Mouse (Mus musculus) left cerebral cortex, postnatal 4 days (tissue): ENCODE data around the gene Olfr1406. TPM values are rescaled to one million over a fixed set of nuclear protein-coding genes. Genes with fewer than 3 reads are reported as not detected.
"Not testable (repeated sequence)": the region's sequence is repeated elsewhere in the genome, so short reads cannot be mapped to it uniquely, and the experiment has no call there.

Experiments
- DNase-seq: peaks from one replicate; pipeline ENCODE4 v3.0.0-alpha.2; 2022
- intact Hi-C: fragments of 180-260 bp; cut with DNase I; formaldehyde crosslinking; loops from one replicate; pipeline ENCODE4 v1.15.1; 2025
- total RNA-seq, 2 experiments: library from RNA; stranded (reverse); gene quantifications; 2 replicates each; pipeline ENCODE4 v1.2.3; 2021

The Olfr1406 gene
- total RNA-seq: not detected

- no peak for DNase-seq
- intact Hi-C loops: no loop called here
Observed at GRCm38 (mm10) chr1:173190540-173190939, at the start of gene Olfr1406. TSS of gene Olfr1406 (minus strand) at chr1:173190640.

- DNase-seq, intact Hi-C loops: not testable (repeated sequence)
Observed at GRCm38 (mm10) chr1:173237004-173237403, 46.6 kb upstream of the Olfr1406 start.

GRCm38 (mm10) chr1:173227081-173227480 lies 36.6 kb upstream of the Olfr1406 start, which contains the start of gene Fcer1a:
TSS of gene Fcer1a (minus strand) at chr1:173227214.
- intact Hi-C loops: no loop called here
- DNase-seq: no peak

- intact Hi-C loops: no loop called here
- no peak for DNase-seq
Observed at GRCm38 (mm10) chr1:173216481-173216880, 26.0 kb upstream of the Olfr1406 start.

GRCm38 (mm10) chr1:173212092-173212491 lies 21.7 kb upstream of the Olfr1406 start, which contains the start of gene Olfr1404:
TSS of gene Olfr1404 (plus strand) at chr1:173212392.
- intact Hi-C loops: no loop called here
- DNase-seq: no peak

GRCm38 (mm10) chr1:173197508-173197907 lies 7.1 kb upstream of the Olfr1406 start, which contains the start of gene Olfr218:
TSS of gene Olfr218 (plus strand) at chr1:173197808.
- DNase-seq: no peak
- intact Hi-C loops: no loop called here

GRCm38 (mm10) chr1:173196359-173196758 lies 5.9 kb upstream of the Olfr1406 start:
- intact Hi-C loops: no loop called here
- no peak for DNase-seq

- intact Hi-C loops: no loop called here
- no peak for DNase-seq
Observed at GRCm38 (mm10) chr1:173192059-173192458, 1.6 kb upstream of the Olfr1406 start.

GRCm38 (mm10) chr1:173174154-173174842 lies 16.1 kb downstream of the Olfr1406 start:
- intact Hi-C loops: no loop called here
- no peak for DNase-seq

- no peak for DNase-seq
- intact Hi-C loops: no loop called here
Observed at GRCm38 (mm10) chr1:173137274-173137673, 53.2 kb downstream of the Olfr1406 start, which contains the start of gene Olfr1408. TSS of gene Olfr1408 (minus strand) at chr1:173137374.

Other genes with a start within 250 kb of the Olfr1406 start
- not detected for gene Olfr16, start 240.2 kb downstream of the Olfr1406 start, total RNA-seq
- not detected for gene Olfr1408, start 53.3 kb downstream of the Olfr1406 start, total RNA-seq
- gene Olfr218, start 7.2 kb upstream of the Olfr1406 start, total RNA-seq: not detected
- not detected for gene Olfr1404, start 21.8 kb upstream of the Olfr1406 start, total RNA-seq
- not detected for gene Fcer1a, start 36.6 kb upstream of the Olfr1406 start, total RNA-seq
- gene Olfr418, start 75.4 kb upstream of the Olfr1406 start, total RNA-seq: not detected
- not detected for gene Mptx2, start 87.1 kb upstream of the Olfr1406 start, total RNA-seq
- gene Ackr1, start 143.1 kb upstream of the Olfr1406 start, total RNA-seq: 100 to 1,000 TPM; 134 to 136 TPM
- 10 to 100 TPM in 1 of 2 experiments, 1 to 10 TPM in 1; 8.3 to 11.1 TPM for gene Aim2, start 160.2 kb upstream of the Olfr1406 start, total RNA-seq
- gene Cadm3, start 177.1 kb upstream of the Olfr1406 start, total RNA-seq: 100 to 1,000 TPM; 502 to 546 TPM